Mouse (Mus musculus) MEL (cell line): ENCODE results near the gene Hdac4. TPM values are rescaled to one million over a fixed set of nuclear protein-coding genes. Genes with fewer than 3 reads are reported as not detected.

Experiments
- DNase-seq: peaks from one replicate; pipeline ENCODE4 v3.0.0; 2011; ENCODE audit warnings: low read depth, low spot score
- H3K27ac ChIP-seq: 2 replicates; pipeline ENCODE4 v1.5.1; 2012; ENCODE audit warnings: low read depth, mild to moderate bottlenecking, control low read depth, low read length, moderate library complexity; ENCODE audit not compliant: control insufficient read depth
- H3K27me3 ChIP-seq, 2 experiments: fragments of 150-350 bp in 1 of 2; sonication (generic) in 1 of 2; 2 replicates each; pipeline ENCODE4 v1.6.1; 2012; ENCODE audit warnings: low read length in 2 of 2, mild to moderate bottlenecking in 2 of 2, improper control_type of control experiment in 1 of 2, moderate library complexity in 1 of 2; ENCODE audit not compliant: insufficient read depth in 2 of 2, control insufficient read depth in 1 of 2
- H3K36me3 ChIP-seq, 2 experiments: 2 replicates each; pipeline ENCODE4 v1.6.1; 2012 to 2014; ENCODE audit warnings: low read length in 2 of 2, improper control_type of control experiment in 1 of 2, inconsistent platforms in 1 of 2, mild to moderate bottlenecking in 1 of 2; ENCODE audit not compliant: insufficient read depth in 2 of 2, control insufficient read depth in 1 of 2
- H3K4me1 ChIP-seq, 2 experiments: fragments of 150-350 bp in 1 of 2; sonication (generic) in 1 of 2; 2 replicates each; pipeline ENCODE4 v1.6.1; 2012; ENCODE audit warnings: low read length in 2 of 2, improper control_type of control experiment in 1 of 2, mild to moderate bottlenecking in 1 of 2; ENCODE audit not compliant: insufficient read depth in 2 of 2, control insufficient read depth in 1 of 2
- H3K4me3 ChIP-seq, 2 experiments: fragments of 150-350 bp in 1 of 2; sonication (generic) in 1 of 2; 2 replicates each; pipeline ENCODE4 v1.5.1; 2012; ENCODE audit warnings: low read depth in 2 of 2, low read length in 2 of 2, mild to moderate bottlenecking in 2 of 2, moderate library complexity in 2 of 2, control low read depth in 1 of 2, improper control_type of control experiment in 1 of 2; ENCODE audit not compliant: control insufficient read depth in 1 of 2, insufficient read depth in 1 of 2
- H3K79me2 ChIP-seq: 2 replicates; pipeline ENCODE4 v1.6.1; 2012; ENCODE audit warnings: mild to moderate bottlenecking, low read length, moderate library complexity; ENCODE audit not compliant: control insufficient read depth, poor library complexity, insufficient read depth
- H3K9ac ChIP-seq: 2 replicates; pipeline ENCODE4 v1.6.1; 2012; ENCODE audit warnings: low read depth, mild to moderate bottlenecking, control low read depth, low read length, moderate library complexity; ENCODE audit not compliant: control insufficient read depth, poor library complexity, severe bottlenecking
- H3K9me3 ChIP-seq: fragments of 150-350 bp; sonication (generic); replicated peaks from 2 replicates; pipeline ENCODE4 v1.6.1; 2012; ENCODE audit warnings: mild to moderate bottlenecking, low read length, improper control_type of control experiment, moderate library complexity; ENCODE audit not compliant: insufficient read depth
- BHLHE40 ChIP-seq: IDR thresholded peaks from 2 replicates; pipeline ENCODE4 v1.6.1; 2012; ENCODE audit warnings: low read depth, mild to moderate bottlenecking, inconsistent platforms, low read length, improper control_type of control experiment, borderline replicate concordance
- CHD1 ChIP-seq: IDR thresholded peaks from 2 replicates; pipeline ENCODE4 v1.6.1; 2012; ENCODE audit warnings: low read depth, mild to moderate bottlenecking, inconsistent platforms, low read length, improper control_type of control experiment
- CTCF ChIP-seq, 3 experiments: IDR thresholded peaks in 2 of 3; conservative IDR thresholded peaks in 1 of 3; 2 replicates each; pipeline ENCODE4 v1.5.1; 2011 to 2012; ENCODE audit warnings: low read length in 3 of 3, low read depth in 2 of 3, mild to moderate bottlenecking in 2 of 3, improper control_type of control experiment in 1 of 3, inconsistent platforms in 1 of 3, mixed read lengths in 1 of 3, moderate library complexity in 1 of 3; ENCODE audit not compliant: control insufficient read depth in 1 of 3, insufficient read depth in 1 of 3, poor library complexity in 1 of 3, severe bottlenecking in 1 of 3
- E2F4 ChIP-seq: IDR thresholded peaks from 2 replicates; pipeline ENCODE4 v1.6.1; 2011; ENCODE audit warnings: low read depth, low read length, improper control_type of control experiment, borderline replicate concordance
- EP300 ChIP-seq, 2 experiments: IDR thresholded peaks; 2 replicates each; pipeline ENCODE4 v1.6.1; 2011; ENCODE audit warnings: improper control_type of control experiment in 2 of 2, low read length in 2 of 2, low read depth in 1 of 2, mild to moderate bottlenecking in 1 of 2
- ETS1 ChIP-seq: IDR thresholded peaks from 2 replicates; pipeline ENCODE4 v1.6.1; 2012; ENCODE audit warnings: low read depth, mild to moderate bottlenecking, inconsistent platforms, low read length, improper control_type of control experiment, moderate library complexity
- GABPA ChIP-seq: IDR thresholded peaks from 2 replicates; pipeline ENCODE4 v1.6.1; 2012; ENCODE audit warnings: low read depth, mild to moderate bottlenecking, inconsistent platforms, low read length, improper control_type of control experiment, moderate library complexity
- GATA1 ChIP-seq: IDR thresholded peaks from 2 replicates; pipeline ENCODE4 v1.6.1; 2011; ENCODE audit warnings: low read depth, low read length, improper control_type of control experiment
- HCFC1 ChIP-seq: IDR thresholded peaks from 2 replicates; pipeline ENCODE4 v1.6.1; 2012; ENCODE audit warnings: low read depth, mild to moderate bottlenecking, inconsistent platforms, low read length, improper control_type of control experiment, moderate library complexity
- JUND ChIP-seq: IDR thresholded peaks from 2 replicates; pipeline ENCODE4 v1.6.1; 2011; ENCODE audit warnings: low read depth, mild to moderate bottlenecking, improper control_type of control experiment, low read length
- KAT2A ChIP-seq: conservative IDR thresholded peaks from 2 replicates; pipeline ENCODE4 v1.6.1; 2012; ENCODE audit warnings: low read depth, low read length, improper control_type of control experiment, inconsistent platforms
- MAX ChIP-seq: IDR thresholded peaks from 2 replicates; pipeline ENCODE4 v1.6.1; 2011; ENCODE audit warnings: low read length, improper control_type of control experiment
- MEF2A ChIP-seq: IDR thresholded peaks from 2 replicates; pipeline ENCODE4 v1.6.1; 2014; ENCODE audit warnings: low read depth, mild to moderate bottlenecking, inconsistent platforms, low read length, improper control_type of control experiment; ENCODE audit not compliant: poor library complexity, insufficient replicate concordance, severe bottlenecking; ENCODE audit errors: extremely low read depth
- NELFE ChIP-seq: IDR thresholded peaks from 2 replicates; pipeline ENCODE4 v1.6.1; 2011; ENCODE audit warnings: low read depth, low read length, improper control_type of control experiment
- POLR2A ChIP-seq, 2 experiments: IDR thresholded peaks; 2 replicates each; pipeline ENCODE4 v1.6.1; 2011 to 2012; ENCODE audit warnings: low read length in 2 of 2, mild to moderate bottlenecking in 2 of 2, control low read depth in 1 of 2, improper control_type of control experiment in 1 of 2, low read depth in 1 of 2, moderate library complexity in 1 of 2; ENCODE audit not compliant: control insufficient read depth in 1 of 2, insufficient read depth in 1 of 2, poor library complexity in 1 of 2
- POLR2AphosphoS2 ChIP-seq: IDR thresholded peaks from 2 replicates; pipeline ENCODE4 v1.6.1; 2011; ENCODE audit warnings: low read length, improper control_type of control experiment
- POLR2AphosphoS5 ChIP-seq: IDR thresholded peaks from 2 replicates; pipeline ENCODE4 v1.6.1; 2012; ENCODE audit warnings: low read depth, borderline replicate concordance, mild to moderate bottlenecking, inconsistent platforms, low read length, moderate library complexity, mixed read lengths
- SIN3A ChIP-seq: IDR thresholded peaks from 2 replicates; pipeline ENCODE4 v1.6.1; 2012; ENCODE audit warnings: low read length, improper control_type of control experiment, inconsistent platforms
- SMC3 ChIP-seq: IDR thresholded peaks from 2 replicates; pipeline ENCODE4 v1.6.1; 2011; ENCODE audit warnings: low read depth, low read length, improper control_type of control experiment
- TAL1 ChIP-seq: IDR thresholded peaks from 2 replicates; pipeline ENCODE4 v1.6.1; 2012; ENCODE audit warnings: mild to moderate bottlenecking, inconsistent platforms, low read length, moderate library complexity, mixed read lengths
- USF2 ChIP-seq, 2 experiments: IDR thresholded peaks; 2 replicates each; pipeline ENCODE4 v1.6.1; 2011 to 2012; ENCODE audit warnings: improper control_type of control experiment in 2 of 2, low read length in 2 of 2, borderline replicate concordance in 1 of 2, inconsistent platforms in 1 of 2, low read depth in 1 of 2, mild to moderate bottlenecking in 1 of 2; ENCODE audit not compliant: insufficient read depth in 1 of 2
- ZC3H11A ChIP-seq: IDR thresholded peaks from 2 replicates; pipeline ENCODE4 v1.6.1; 2012; ENCODE audit warnings: low read depth, mild to moderate bottlenecking, inconsistent platforms, low read length, improper control_type of control experiment
- ZMIZ1 ChIP-seq: IDR thresholded peaks from 2 replicates; pipeline ENCODE4 v1.6.1; 2012; ENCODE audit warnings: low read depth, mild to moderate bottlenecking, inconsistent platforms, low read length, improper control_type of control experiment, moderate library complexity
- ZNF384 ChIP-seq: IDR thresholded peaks from 2 replicates; pipeline ENCODE4 v1.6.1; 2012; ENCODE audit warnings: low read depth, mild to moderate bottlenecking, inconsistent platforms, low read length, improper control_type of control experiment
- polyA plus RNA-seq, 2 experiments: library from polyadenylated mRNA; stranded (reverse) in 1 of 2; unstranded in 1 of 2; fragments of >175 nt in 1 of 2; fragments of >200 nt in 1 of 2; gene quantifications; 2 replicates each; pipeline versions ENCODE4 v1.2.1 to v1.2.4; 2012; ENCODE audit warnings: low replicate concordance in 2 of 2, low read depth in 1 of 2; ENCODE audit not compliant: insufficient read length in 2 of 2, insufficient read depth in 1 of 2, missing spikeins in 1 of 2
- total RNA-seq: library from RNA; depleted of rRNA; stranded (reverse); fragments of 300-350 nt; gene quantifications from 2 replicates; pipeline ENCODE4 v1.2.3, GENCODE M21; 2012; rRNA removed

Gene Hdac4
- total RNA-seq, result 12.3 and 12.6 TPM in 2 replicates
- polyA plus RNA-seq, result 10 to 100 TPM; 11.0 to 19.5 TPM

- TF ChIP-seq E2F4 (no peak), MAX (no peak), SMC3 (no peak), POLR2A (IDR thresholded peaks at IDR 0.05; ENCODE audit: control insufficient read depth in 1 of 2, insufficient read depth in 1 of 2, low read depth in 1 of 2, low read length in 2 of 2, poor library complexity in 1 of 2) (no peak), GATA1 (no peak), EP300 (IDR thresholded peaks at IDR 0.05; ENCODE audit: low read depth in 1 of 2, low read length in 2 of 2) (no peak), CTCF (IDR thresholded peaks at IDR 0.05 in 2 of 3, conservative IDR thresholded peaks at IDR 0.05 in 1 of 3; ENCODE audit: control insufficient read depth in 1 of 3, insufficient read depth in 1 of 3, low read depth in 2 of 3, low read length in 3 of 3, poor library complexity in 1 of 3, severe bottlenecking in 1 of 3) (no peak), POLR2AphosphoS2 (no peak), SIN3A (no peak), ETS1 (no peak)
Observed at GRCm38 (mm10) chr1:92195360-92196149, at the start of gene Hdac4. Gene Hdac4, minus strand, starts transcription at chr1:92195699.

GRCm38 (mm10) chr1:92243549-92243948 is 48.0 kb upstream of the Hdac4 start:
- Histone ChIP-seq H3K4me1 (no peaks in the 10 kb centered on the region), H3K9me3 (no peaks in the 10 kb centered on the region), H3K27ac (no peak overlapping the region), H3K36me3 (no peaks in the 10 kb centered on the region), H3K79me2 (no peaks in the 10 kb centered on the region), H3K9ac (no peak overlapping the region), H3K27me3 (no peaks in the 10 kb centered on the region), H3K4me3 (no peak overlapping the region)
- no peak for TF ChIP-seq ZC3H11A
- no peak for TF ChIP-seq HCFC1
- no peak for DNase-seq

More at GRCm38 (mm10) chr1:92195360-92196149, at the start of gene Hdac4:
- Histone ChIP-seq H3K36me3 (no peaks in the 10 kb centered on the region), H3K79me2 (no peaks in the 10 kb centered on the region), H3K9ac (no peak within 1 kb of the TSS), H3K27ac (no peak within 1 kb of the TSS), H3K4me3 (no peak within 1 kb of the TSS), H3K27me3 (peaks cover 0 to 7% of the 10 kb centered on the region in 2 experiments; a peak in 2 of 4 replicates), H3K9me3 (no peaks in the 10 kb centered on the region), H3K4me1 (no peaks in the 10 kb centered on the region)
- DNase-seq, result no peak

- Histone ChIP-seq H3K79me2 (no peaks in the 10 kb centered on the region), H3K27ac (no peak overlapping the region), H3K9ac (no peak overlapping the region), H3K9me3 (no peaks in the 10 kb centered on the region), H3K4me3 (no peak overlapping the region), H3K4me1 (no peaks in the 10 kb centered on the region), H3K27me3 (no peaks in the 10 kb centered on the region), H3K36me3 (no peaks in the 10 kb centered on the region)
- TF ChIP-seq POLR2A (IDR thresholded peaks at IDR 0.05; ENCODE audit: control insufficient read depth in 1 of 2, insufficient read depth in 1 of 2, low read depth in 1 of 2, low read length in 2 of 2, poor library complexity in 1 of 2) (no peak), CHD1 (no peak), KAT2A (no peak), MAX (no peak), POLR2AphosphoS5 (no peak), ZMIZ1 (no peak), ZNF384 (no peak), BHLHE40 (no peak), EP300 (IDR thresholded peaks at IDR 0.05; ENCODE audit: low read depth in 1 of 2, low read length in 2 of 2) (no peak), GABPA (no peak), USF2 (IDR thresholded peaks at IDR 0.05; ENCODE audit: borderline replicate concordance in 1 of 2, insufficient read depth in 1 of 2, low read depth in 1 of 2, low read length in 2 of 2) (no peak), POLR2AphosphoS2 (no peak), MEF2A (no peak), NELFE (no peak), TAL1 (no peak), JUND (no peak)
- no peak for DNase-seq
Observed at GRCm38 (mm10) chr1:92240072-92240471, 44.6 kb upstream of the Hdac4 start.
